Mouse (Mus musculus) liver, adult 2 months (tissue): ENCODE data around the gene Plcg1. TPM values are rescaled to one million over a fixed set of nuclear protein-coding genes. Genes with fewer than 3 reads are reported as not detected.
A peak's percentile ranks its signal among the peaks of the same experiment; 100 is the strongest.

Experiments used
- DNase-seq: peaks from one replicate; pipeline ENCODE4 v3.0.0-alpha.2; 2011; ENCODE audit warnings: low read depth, low spot score; ENCODE audit errors: extremely low read depth
- H3K27ac ChIP-seq: fragments of 200-500 bp; replicated peaks from 2 replicates; pipeline ENCODE4 v1.5.1; 2012; ENCODE audit warnings: low read depth, mild to moderate bottlenecking, control low read depth, inconsistent platforms, low read length; ENCODE audit not compliant: insufficient read depth
- H3K27me3 ChIP-seq: fragments of 200-500 bp; 2 replicates; pipeline ENCODE4 v1.6.1; 2012; ENCODE audit warnings: mild to moderate bottlenecking, moderate library complexity, low read length, inconsistent platforms; ENCODE audit not compliant: control insufficient read depth, insufficient read depth
- H3K36me3 ChIP-seq: fragments of 200-500 bp; 2 replicates; pipeline ENCODE4 v1.6.1; 2012; ENCODE audit warnings: low read length, inconsistent platforms; ENCODE audit not compliant: control insufficient read depth, insufficient read depth
- H3K4me1 ChIP-seq: fragments of 200-500 bp; 2 replicates; pipeline ENCODE4 v1.6.1; 2011; ENCODE audit warnings: low read length; ENCODE audit not compliant: control insufficient read depth, insufficient read depth
- H3K4me3 ChIP-seq: fragments of 200-500 bp; 2 replicates; pipeline ENCODE4 v1.5.1; 2011; ENCODE audit warnings: low read depth, mild to moderate bottlenecking, control low read depth, low read length, moderate library complexity; ENCODE audit not compliant: insufficient read depth
- H3K79me2 ChIP-seq: fragments of 200-500 bp; 2 replicates; pipeline ENCODE4 v1.6.1; 2012; ENCODE audit warnings: inconsistent platforms, mild to moderate bottlenecking, low read length, moderate library complexity; ENCODE audit not compliant: control insufficient read depth, insufficient read depth
- H3K9ac ChIP-seq: fragments of 200-500 bp; 2 replicates; pipeline ENCODE4 v1.6.1; 2012; ENCODE audit warnings: low read depth, mild to moderate bottlenecking, control low read depth, inconsistent platforms, low read length
- CTCF ChIP-seq: fragments of 200-500 bp; IDR thresholded peaks from 2 replicates; pipeline ENCODE4 v1.5.1; 2011; ENCODE audit warnings: low read depth, low read length, control low read depth
- POLR2A ChIP-seq: fragments of 200-500 bp; IDR thresholded peaks from 2 replicates; pipeline ENCODE4 v1.6.1; 2011; ENCODE audit warnings: low read length, control low read depth; ENCODE audit not compliant: insufficient read depth; ENCODE audit errors: extremely low read depth
- WGBS: fragments of 180-500 bp; shearing (Covaris S2); methylation state at CpG from one replicate; pipeline ENCODE4 v1.1.7; 2018; 5-methylcytosine and 5-hydroxymethylcytosine counted together
- polyA plus RNA-seq: library from polyadenylated mRNA; depleted of rRNA; stranded (reverse); fragments of >200 nt; gene quantifications from 2 replicates; pipeline ENCODE4 v1.2.3, GENCODE M21; 2012
- total RNA-seq: library from RNA; depleted of rRNA; stranded (reverse); fragments of >200 nt; gene quantifications from 2 replicates; pipeline ENCODE4 v1.2.3, GENCODE M21; 2014

Gene Plcg1
- total and polyA plus RNA-seq, 2 experiments = 30.0 to 40.9 TPM

GRCm38 (mm10) chr2:160766371-160766771 is 35.3 kb downstream of the Plcg1 start:
- TF ChIP-seq POLR2A = no peak
- TF ChIP-seq CTCF = no peak
- Histone ChIP-seq H3K4me3 (no peak overlapping the region), H3K4me1 (0 out of 2 replicates have a peak, but pooled peaks cover 3% of the 10 kb centered on the region), H3K9ac (no peak overlapping the region), H3K27me3 (no peaks in the 10 kb centered on the region), H3K36me3 (peaks cover 20% of the 10 kb centered on the region), H3K27ac (peak overlapping the region; percentile 10; the same call in 1 of the 2 replicates), H3K79me2 (no peaks in the 10 kb centered on the region)
- peak; percentile 43 for DNase-seq
- 67% methylated on average over 5 of the region's 5 CpGs for WGBS

GRCm38 (mm10) chr2:160767201-160767600 is 36.1 kb downstream of the Plcg1 start:
- no peak overlapping the region for H3K9ac ChIP-seq
- H3K4me1 ChIP-seq = 0 out of 2 replicates have a peak, but pooled peaks cover 3% of the 10 kb centered on the region
- TF ChIP-seq POLR2A (no peak), CTCF (no peak)
- no peaks in the 10 kb centered on the region for H3K27me3 ChIP-seq
- H3K4me3 ChIP-seq = no peak overlapping the region
- WGBS = 99% methylated on average over 2 of the region's 2 CpGs
- no peak overlapping the region for H3K27ac ChIP-seq
- DNase-seq = no peak
- H3K36me3 ChIP-seq = peaks cover 14% of the 10 kb centered on the region; the same call in 1 of the 2 replicates
- no peaks in the 10 kb centered on the region for H3K79me2 ChIP-seq

GRCm38 (mm10) chr2:160768097-160768695 is 37.1 kb downstream of the Plcg1 start:
- 74% methylated on average over 4 of the region's 4 CpGs for WGBS
- no peak overlapping the region for H3K9ac ChIP-seq
- no peaks in the 10 kb centered on the region for H3K79me2 ChIP-seq
- H3K4me1 ChIP-seq = 0 out of 2 replicates have a peak, but pooled peaks cover 3% of the 10 kb centered on the region
- H3K4me3 ChIP-seq = no peak overlapping the region
- no peaks in the 10 kb centered on the region for H3K27me3 ChIP-seq
- no peak for DNase-seq
- no peak overlapping the region for H3K27ac ChIP-seq
- peaks cover 17% of the 10 kb centered on the region; the same call in 1 of the 2 replicates for H3K36me3 ChIP-seq
- TF ChIP-seq CTCF = no peak
- no peak for TF ChIP-seq POLR2A

GRCm38 (mm10) chr2:160768997-160769396 is 37.9 kb downstream of the Plcg1 start:
- WGBS = 93% methylated on average over 2 of the region's 2 CpGs

GRCm38 (mm10) chr2:160770409-160770808 is 39.3 kb downstream of the Plcg1 start:
- Histone ChIP-seq H3K79me2 (no peaks in the 10 kb centered on the region), H3K27me3 (no peaks in the 10 kb centered on the region), H3K9ac (no peak overlapping the region), H3K36me3 (peaks cover 21% of the 10 kb centered on the region; the same call in 1 of the 2 replicates), H3K27ac (no peak overlapping the region), H3K4me3 (no peak overlapping the region), H3K4me1 (0 out of 2 replicates have a peak, but pooled peaks cover 3% of the 10 kb centered on the region)
- peak; percentile 50 for DNase-seq
- TF ChIP-seq POLR2A (no peak), CTCF (no peak)

More at GRCm38 (mm10) chr2:160768997-160769396, 37.9 kb downstream of the Plcg1 start:
- no peak overlapping the region for H3K27ac ChIP-seq
- no peaks in the 10 kb centered on the region for H3K27me3 ChIP-seq
- peaks cover 17% of the 10 kb centered on the region; the same call in 1 of the 2 replicates for H3K36me3 ChIP-seq
- H3K9ac ChIP-seq = no peak overlapping the region
- TF ChIP-seq POLR2A (no peak), CTCF (no peak)
- no peaks in the 10 kb centered on the region for H3K79me2 ChIP-seq
- DNase-seq = no peak
- no peak overlapping the region for H3K4me3 ChIP-seq
- H3K4me1 ChIP-seq = 0 out of 2 replicates have a peak, but pooled peaks cover 3% of the 10 kb centered on the region

GRCm38 (mm10) chr2:160770871-160771270 is 39.8 kb downstream of the Plcg1 start:
- DNase-seq = no peak

More at GRCm38 (mm10) chr2:160770871-160771270, 39.8 kb downstream of the Plcg1 start:
- Histone ChIP-seq H3K79me2 (no peaks in the 10 kb centered on the region), H3K9ac (no peak overlapping the region), H3K27me3 (no peaks in the 10 kb centered on the region), H3K4me1 (0 out of 2 replicates have a peak, but pooled peaks cover 3% of the 10 kb centered on the region), H3K4me3 (no peak overlapping the region), H3K27ac (no peak overlapping the region), H3K36me3 (peaks cover 23% of the 10 kb centered on the region; the same call in 1 of the 2 replicates)
- 95% methylated on average over 1 of the region's 1 CpGs for WGBS
- TF ChIP-seq POLR2A (no peak), CTCF (no peak)
